Mouse (Mus musculus): ENCODE data around the gene Tspan32.

Gene Tspan32

GRCm38 (mm10) chr7:143004727-143005343 lies at the start of gene Tspan32:
Gene Tspan32 (plus strand): TSS chr7:143005046.
- peak; percentile 92 for DNase-seq (ENCODE audit: low read depth)

GRCm38 (mm10) chr7:142956018-142956417 lies 48.8 kb upstream of the Tspan32 start:
- DNase-seq (ENCODE audit: low read depth), result no peak

- no peak for DNase-seq (ENCODE audit: low read depth)
Observed at GRCm38 (mm10) chr7:142958817-142959216, 46.0 kb upstream of the Tspan32 start.

GRCm38 (mm10) chr7:142959752-142960151 lies 45.1 kb upstream of the Tspan32 start:
- DNase-seq (ENCODE audit: low read depth), result no peak

GRCm38 (mm10) chr7:142967414-142967883 lies 37.4 kb upstream of the Tspan32 start:
- DNase-seq (ENCODE audit: low read depth), result peak; percentile 16

- peak; percentile 49 for DNase-seq (ENCODE audit: low read depth)
Observed at GRCm38 (mm10) chr7:142967884-142968808, 36.7 kb upstream of the Tspan32 start.

- DNase-seq (ENCODE audit: low read depth), result peak; percentile 9
Observed at GRCm38 (mm10) chr7:142968809-142969511, 35.9 kb upstream of the Tspan32 start, which contains the start of gene Ascl2. Gene Ascl2 (minus strand): TSS chr7:142969264.

GRCm38 (mm10) chr7:142981908-142982307 lies 22.9 kb upstream of the Tspan32 start:
- no peak for DNase-seq (ENCODE audit: low read depth)

GRCm38 (mm10) chr7:142985146-142985545 lies 19.7 kb upstream of the Tspan32 start:
- DNase-seq (ENCODE audit: low read depth), result no peak

GRCm38 (mm10) chr7:142987718-142988117 lies 17.1 kb upstream of the Tspan32 start:
- DNase-seq (ENCODE audit: low read depth), result no peak

GRCm38 (mm10) chr7:142995004-142995403 lies 9.8 kb upstream of the Tspan32 start:
- DNase-seq (ENCODE audit: low read depth), result peak; percentile 69

- DNase-seq (ENCODE audit: low read depth), result no peak
Observed at GRCm38 (mm10) chr7:142995630-142996338, 9.1 kb upstream of the Tspan32 start.

GRCm38 (mm10) chr7:142996998-142997397 lies 7.8 kb upstream of the Tspan32 start:
- no peak for DNase-seq (ENCODE audit: low read depth)

GRCm38 (mm10) chr7:142997403-142998150 lies 7.3 kb upstream of the Tspan32 start:
- DNase-seq (ENCODE audit: low read depth), result no peak

GRCm38 (mm10) chr7:143002679-143003078 lies 2.2 kb upstream of the Tspan32 start:
- DNase-seq (ENCODE audit: low read depth), result peak; percentile 68

GRCm38 (mm10) chr7:143005344-143006096 lies 674 bp downstream of the Tspan32 start:
- peak; percentile 88 for DNase-seq (ENCODE audit: low read depth)

- peak; percentile 58 for DNase-seq (ENCODE audit: low read depth)
Observed at GRCm38 (mm10) chr7:143006097-143006755, 1.4 kb downstream of the Tspan32 start.

GRCm38 (mm10) chr7:143006756-143007598 lies 2.1 kb downstream of the Tspan32 start:
- DNase-seq (ENCODE audit: low read depth), result no peak
